Mouse (Mus musculus): ENCODE measurements at regions not wholly inside any gene's neighbourhood (a gene's known extent, or its start where the extent isn't known, plus 50 kb on each side); places are given as distances from the start of the nearest gene placed in this dataset.
A peak's percentile ranks its signal among the peaks of the same experiment; 100 is the strongest.

- DNase-seq = peak in 1 of 2 experiments; percentile 16
Measured at GRCm38 (mm10) chr8:30946154-30947065, 2482.1 kb upstream of the 5930422O12Rik start.

- DNase-seq = no peak
Measured at GRCm38 (mm10) chr8:30952818-30953217, 2475.7 kb upstream of the 5930422O12Rik start.

GRCm38 (mm10) chr8:30959436-30960180 lies 2468.9 kb upstream of the 5930422O12Rik start:
- DNase-seq = no peak

GRCm38 (mm10) chr8:30960486-30960885 lies 2468.0 kb upstream of the 5930422O12Rik start:
- DNase-seq = no peak

- no peak for DNase-seq
Measured at GRCm38 (mm10) chr8:30962207-30962606, 2466.3 kb upstream of the 5930422O12Rik start.

- DNase-seq = no peak
Measured at GRCm38 (mm10) chr8:30982814-30983213, 2445.7 kb upstream of the 5930422O12Rik start.

- DNase-seq = no peak
Measured at GRCm38 (mm10) chr8:30988051-30988450, 2440.5 kb upstream of the 5930422O12Rik start.

- DNase-seq = no peak
Measured at GRCm38 (mm10) chr8:30998657-30999056, 2429.9 kb upstream of the 5930422O12Rik start.

- no peak for DNase-seq
Measured at GRCm38 (mm10) chr8:31000120-31000519, 2428.4 kb upstream of the 5930422O12Rik start.

- peak in 1 of 2 experiments; percentile 6 for DNase-seq
Measured at GRCm38 (mm10) chr8:31001980-31002730, 2426.4 kb upstream of the 5930422O12Rik start.

GRCm38 (mm10) chr8:31008309-31008708 lies 2420.2 kb upstream of the 5930422O12Rik start:
- DNase-seq = no peak

GRCm38 (mm10) chr8:31012068-31012467 lies 2416.4 kb upstream of the 5930422O12Rik start:
- DNase-seq = peak; percentile 9 to 10

- peak; percentile 79 to 86 for DNase-seq
Measured at GRCm38 (mm10) chr8:31031721-31032591, 2396.6 kb upstream of the 5930422O12Rik start.

GRCm38 (mm10) chr8:31033281-31033680 lies 2395.2 kb upstream of the 5930422O12Rik start:
- DNase-seq = peak; percentile 93 to 94

GRCm38 (mm10) chr8:31036892-31037291 lies 2391.6 kb upstream of the 5930422O12Rik start:
- DNase-seq = peak; percentile 10 to 23

Data from kidney, postnatal 4 days (tissue).